Mouse (Mus musculus) brain, embryonic 14.5 days (tissue): ENCODE results near the gene Dnase2a.

Experiments
- CTCF ChIP-seq: fragments of 200-500 bp; IDR thresholded peaks from 2 replicates; pipeline ENCODE4 v1.5.1; 2012; ENCODE audit warnings: inconsistent platforms, mild to moderate bottlenecking, moderate library complexity, borderline replicate concordance; ENCODE audit not compliant: insufficient read depth, insufficient read length; ENCODE audit errors: extremely low read depth
- POLR2A ChIP-seq: fragments of 200-500 bp; IDR thresholded peaks from 2 replicates; pipeline ENCODE4 v1.6.1; 2012; ENCODE audit warnings: mild to moderate bottlenecking, inconsistent platforms, borderline replicate concordance; ENCODE audit not compliant: poor library complexity, insufficient read depth, insufficient read length, severe bottlenecking; ENCODE audit errors: extremely low read depth

DNA sequence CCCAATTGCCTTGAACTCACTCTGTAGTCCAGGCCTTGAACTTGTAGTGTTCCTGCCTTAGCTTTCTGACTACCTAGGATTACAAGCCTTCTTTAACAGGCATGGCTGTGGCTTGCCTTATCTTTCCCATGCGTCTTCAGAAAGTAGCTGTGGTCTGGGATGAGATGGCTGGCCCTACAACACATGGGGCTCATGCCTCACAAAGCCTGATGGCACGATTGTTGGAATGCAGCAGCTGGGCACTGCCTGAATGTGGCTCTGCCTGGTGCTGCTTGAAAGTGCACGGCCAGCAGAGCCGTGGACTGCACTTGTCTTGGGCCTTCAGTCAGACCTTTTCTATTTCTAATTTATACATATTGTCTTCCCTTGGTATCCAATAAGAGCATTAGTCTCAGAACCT lies 23.6 kb upstream of the Dnase2a start:
- TF ChIP-seq POLR2A: no peak
- no peak for TF ChIP-seq CTCF
